Mouse (Mus musculus) testis, adult 2 months (tissue): Measurements from ENCODE around the gene Arhgef40.

Experiments used
- CTCF ChIP-seq: fragments of 200-500 bp; IDR thresholded peaks from 2 replicates; pipeline ENCODE4 v1.5.1; 2012; ENCODE audit warnings: low read depth, mild to moderate bottlenecking, inconsistent platforms, low read length, moderate library complexity; ENCODE audit not compliant: control insufficient read depth, insufficient read depth, insufficient replicate concordance
- POLR2A ChIP-seq: fragments of 200-500 bp; IDR thresholded peaks from 2 replicates; pipeline ENCODE4 v1.6.1; 2012; ENCODE audit warnings: low read depth, mild to moderate bottlenecking, inconsistent platforms, low read length, moderate library complexity; ENCODE audit not compliant: control insufficient read depth

DNA sequence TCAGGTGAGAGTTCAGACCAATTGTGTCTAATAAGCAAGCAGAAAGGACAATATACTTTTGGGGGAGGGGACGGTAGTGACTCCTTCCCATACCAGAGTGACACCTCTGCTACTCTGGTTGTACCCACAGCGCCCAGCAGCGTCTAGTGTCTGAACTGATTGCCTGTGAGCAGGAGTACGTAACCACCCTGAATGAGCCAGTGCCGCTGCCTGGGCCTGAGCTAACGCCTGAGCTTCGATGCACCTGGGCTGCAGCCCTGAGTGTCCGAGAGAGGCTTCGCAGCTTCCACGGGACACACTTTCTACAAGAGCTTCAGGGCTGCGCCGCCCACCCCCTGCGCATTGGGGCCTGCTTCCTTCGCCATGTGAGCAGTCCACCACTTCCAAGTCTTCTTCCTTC, 13.0 kb downstream of the Arhgef40 start:
- TF ChIP-seq CTCF = no peak
- no peak for TF ChIP-seq POLR2A
